Mouse (Mus musculus) subcutaneous adipose tissue, adult 2 months (tissue): ENCODE results near the gene Ano3. TPM values are rescaled to one million over a fixed set of nuclear protein-coding genes. Genes with fewer than 3 reads are reported as not detected.

ENCODE experiments used
- polyA plus RNA-seq: library from polyadenylated mRNA; depleted of rRNA; stranded (reverse); fragments of >200 nt; gene quantifications from 2 replicates; pipeline ENCODE4 v1.2.3, GENCODE M21; 2012; ENCODE audit warnings: low replicate concordance; rRNA removed

Ano3 gene
- 0.06 and 0.14 TPM in 2 replicates for polyA plus RNA-seq

GRCm38 (mm10) chr2:110950823-110951222 is at the start of gene Ano3:
Gene Ano3, minus strand, starts transcription at chr2:110950923.

GRCm38 (mm10) chr2:110721290-110721753 is 229.4 kb downstream of the Ano3 start, which contains the start of gene Muc15:
Gene Muc15, plus strand, starts transcription at chr2:110721340.

Other genes starting within 250 kb of the Ano3 start
- gene Muc15, start 229.6 kb downstream of the Ano3 start, polyA plus RNA-seq = 0.17 TPM in 1 of 2 replicates, not detected in the other
- gene Gm13941, start 155.1 kb upstream of the Ano3 start, polyA plus RNA-seq = not detected in 2 replicates
- gene Gm15130, start 202.0 kb upstream of the Ano3 start, polyA plus RNA-seq = not detected in 2 replicates